Mouse (Mus musculus): ENCODE measurements around the gene Gm13101. TPM values are rescaled to one million over a fixed set of nuclear protein-coding genes. Genes with fewer than 3 reads are reported as not detected.
"Not testable (repeated sequence)": the region's sequence is repeated elsewhere in the genome, so short reads cannot be mapped to it uniquely, and the experiment has no call there.

Gene Gm13101
- total RNA-seq (2021): not detected
- long read RNA-seq, experiment 1: 0 reads
- long read RNA-seq, experiment 2: 0 reads

GRCm38 (mm10) chr4:143966850-143967249 lies at the start of gene Gm13101:
Gm13101 (minus strand) TSS chr4:143966950.
- not testable (repeated sequence) for DNase-seq

DNA sequence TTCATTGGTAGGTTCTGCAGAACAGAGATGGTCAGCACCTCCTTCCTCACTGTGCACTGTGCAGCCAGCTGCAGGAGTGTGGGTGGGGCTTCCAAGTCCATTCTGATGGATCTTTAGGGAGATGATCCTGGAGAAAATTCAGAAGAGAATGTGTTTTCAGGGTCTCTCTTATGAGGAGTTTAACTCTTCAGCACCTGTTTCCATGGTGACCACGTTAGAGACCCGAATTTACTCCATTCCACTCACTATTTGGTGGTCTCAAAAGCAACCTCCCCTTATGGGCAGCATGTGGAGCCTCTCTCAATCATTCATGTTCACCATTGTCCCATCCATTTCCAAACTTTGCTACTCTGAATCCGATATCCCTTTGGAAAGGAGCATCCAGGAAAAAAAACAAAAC lies 27.5 kb upstream of the Gm13101 start, which contains the start of gene Pramef17:
Pramef17 (minus strand) TSS at position 101 of the 400 bp plus-strand sequence.
- not testable (repeated sequence) for DNase-seq

- peak; percentile 45 for DNase-seq
These were observed 21.4 kb upstream of the Gm13101 start for GRCm38 (mm10) chr4:143988126-143988525.

DNA sequence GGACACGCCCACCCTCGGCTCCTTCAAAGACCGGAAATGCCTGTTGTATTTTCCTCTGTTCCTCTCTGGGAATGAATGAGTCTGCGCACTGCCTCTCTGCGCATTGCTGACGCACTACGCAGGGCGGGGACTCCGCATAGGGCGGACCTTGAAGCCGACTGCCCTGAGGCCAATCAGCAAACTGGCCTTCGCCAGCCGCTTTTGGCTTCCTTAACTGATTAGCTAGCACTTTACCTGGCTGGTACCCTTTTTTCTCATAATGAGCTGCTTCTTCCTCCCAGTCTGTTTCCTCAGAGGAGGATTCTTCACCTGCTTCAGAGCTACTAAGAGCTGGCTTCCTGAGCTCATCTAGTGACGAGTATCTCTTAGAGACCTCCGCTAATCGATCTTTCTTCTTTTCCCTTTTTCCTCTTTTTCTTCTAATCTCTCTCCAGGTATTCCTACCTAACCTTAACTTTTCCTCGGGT lies 20.8 kb upstream of the Gm13101 start:
- DNase-seq: not testable (repeated sequence)

DNA sequence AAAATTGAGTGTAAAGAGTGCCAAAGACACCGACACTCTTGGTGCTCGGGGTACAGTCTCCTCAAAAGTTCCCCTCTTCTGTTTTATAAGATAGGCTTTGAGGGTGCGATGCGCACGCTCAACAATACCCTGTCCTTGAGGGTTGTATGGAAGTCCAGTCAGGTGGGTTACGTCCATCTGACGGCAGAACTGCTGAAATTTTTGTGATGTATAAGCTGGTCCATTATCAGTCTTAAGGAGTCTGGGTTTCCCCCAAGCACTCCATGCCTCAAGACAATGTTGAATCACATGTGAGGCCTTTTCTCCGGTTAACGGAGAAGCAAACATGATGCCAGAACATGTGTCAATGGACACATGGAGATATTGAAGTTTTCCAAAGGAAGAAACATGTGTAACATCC lies 19.0 kb upstream of the Gm13101 start:
- DNase-seq: peak; percentile 3

- DNase-seq: not testable (repeated sequence)
These were observed 18.4 kb upstream of the Gm13101 start for GRCm38 (mm10) chr4:143985165-143985564.

DNA sequence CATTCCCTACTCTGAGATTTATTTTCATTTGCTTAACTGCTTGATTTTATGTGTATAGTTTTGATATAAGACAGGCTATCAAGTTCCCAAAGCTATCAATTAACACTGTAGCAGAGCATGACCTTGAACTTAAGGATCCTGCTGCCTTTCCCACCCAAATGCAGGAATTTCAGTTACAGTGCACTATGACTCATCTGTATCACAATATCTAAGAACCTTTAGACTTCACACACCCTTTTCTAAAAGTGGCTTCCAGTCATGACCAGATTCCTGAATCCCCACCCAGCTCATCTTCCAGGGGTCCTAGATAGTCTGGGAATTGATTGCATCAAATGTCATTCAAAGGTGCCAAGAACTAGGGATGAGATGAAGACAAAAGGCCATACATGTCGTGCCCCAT lies 16.7 kb upstream of the Gm13101 start:
- DNase-seq: not testable (repeated sequence)

DNA sequence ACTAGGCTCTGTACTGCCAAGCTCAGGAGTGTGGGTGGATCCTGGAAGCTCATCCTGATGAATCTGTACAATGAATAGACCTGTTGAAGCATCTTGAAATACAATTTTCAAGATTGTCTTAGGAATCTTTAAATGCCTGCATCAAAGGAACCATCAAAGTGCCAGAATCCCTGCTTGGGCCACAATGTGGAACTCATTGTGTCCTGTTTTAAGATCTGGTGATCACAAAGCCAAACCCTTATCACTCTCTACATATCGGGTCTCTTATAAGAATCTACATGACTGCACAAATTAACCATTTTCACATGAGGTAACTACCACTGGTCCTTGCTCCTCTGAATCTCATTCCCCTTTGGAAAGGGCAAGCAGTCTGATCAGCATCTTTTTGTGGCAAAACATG lies 15.8 kb downstream of the Gm13101 start, which contains the start of gene Pramef25:
Pramef25 (minus strand) TSS at position 101 of the 400 bp plus-strand sequence.
- DNase-seq: not testable (repeated sequence)

Other genes starting within 250 kb of the Gm13101 start
- gene Gm13078, start 247.5 kb downstream of the Gm13101 start, total RNA-seq (2021): not detected
- gene Gm13023, start 177.6 kb downstream of the Gm13101 start, total RNA-seq (2021): not detected
- gene Gm13084, start 150.9 kb downstream of the Gm13101 start, total RNA-seq (2021): not detected
- gene Gm13103, start 120.5 kb downstream of the Gm13101 start, total RNA-seq (2021): not detected
- gene Pramef6, start 66.6 kb downstream of the Gm13101 start, total RNA-seq (2021): not detected
- gene Pramef25, start 15.9 kb downstream of the Gm13101 start, total RNA-seq (2021): not detected
- gene Pramef17, start 27.4 kb upstream of the Gm13101 start, total RNA-seq (2021): not detected
- not detected for gene Pramel4, start 92.2 kb upstream of the Gm13101 start, total RNA-seq (2021)
- gene Gm13102, start 139.5 kb upstream of the Gm13101 start, total RNA-seq (2021): not detected
- not detected for gene Oog3, start 195.7 kb upstream of the Gm13101 start, total RNA-seq (2021)
- not detected for gene Oog2, start 223.8 kb upstream of the Gm13101 start, total RNA-seq (2021)
- not detected for gene C87977, start 246.4 kb upstream of the Gm13101 start, total RNA-seq (2021)

All from gastrocnemius, postnatal 10 days (tissue).